Mouse (Mus musculus) heart, postnatal 25 days (tissue): ENCODE data around the gene Calr3. TPM values are rescaled to one million over a fixed set of nuclear protein-coding genes. Genes with fewer than 3 reads are reported as not detected.

Source experiments
- DNase-seq: peaks from one replicate; pipeline ENCODE4 v3.0.0; 2022; ENCODE audit warnings: low spot score
- intact Hi-C: fragments of 180-260 bp; cut with DNase I; formaldehyde crosslinking; loops from one replicate; pipeline ENCODE4 v1.15.1; 2025
- total RNA-seq, 2 experiments: library from RNA; stranded (reverse); gene quantifications; 2 replicates each; pipeline ENCODE4 v1.2.3; 2021

The Calr3 gene
- total RNA-seq = 10 to 100 TPM; 13.1 to 15.4 TPM

DNA sequence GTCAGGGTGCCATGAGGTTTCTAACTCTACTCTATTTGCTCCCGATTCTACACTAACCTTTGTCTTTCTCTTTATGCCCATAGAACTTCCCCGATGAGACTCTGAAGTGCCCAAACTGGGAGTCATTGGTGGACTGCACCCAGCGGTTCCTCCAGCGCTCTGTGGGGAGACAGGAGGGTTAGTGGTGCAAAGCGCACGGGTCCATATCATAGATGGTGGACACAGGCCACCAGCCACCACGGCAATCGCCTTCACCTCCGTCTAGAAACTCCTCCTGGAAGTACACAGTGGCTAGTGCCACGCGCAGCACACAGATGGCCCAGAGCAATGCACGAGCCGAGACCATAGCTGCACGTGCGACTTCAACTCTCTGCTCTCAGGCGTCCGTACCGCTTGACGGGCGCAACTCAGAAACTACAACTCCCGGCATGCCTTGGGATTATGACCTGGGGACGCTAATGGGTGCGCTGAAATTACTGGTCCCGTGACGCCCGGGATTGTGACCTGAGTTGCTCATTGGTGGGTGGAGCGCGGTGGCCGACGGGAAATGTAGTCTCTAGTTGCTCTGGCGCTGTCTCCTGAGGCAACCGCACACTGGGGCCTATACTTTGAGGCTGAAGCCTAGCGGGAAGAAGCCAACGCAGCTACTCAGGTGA, at the start of gene Calr3, which contains the start of gene 1700030K09Rik:
Gene Calr3, minus strand, starts transcription at position 533 of the 656 bp plus-strand sequence.
Gene 1700030K09Rik, plus strand, starts transcription at position 543 of the 656 bp plus-strand sequence.
- peak; percentile 96 for DNase-seq
- intact Hi-C loops = loop anchor here (2.0 kb wide), 1 partner anchor 21 kb away; no protein-coding TSS in a partner anchor

- no peak for DNase-seq
- intact Hi-C loops = no loop called here
Observed at GRCm38 (mm10) chr8:72493381-72493780, 49.7 kb upstream of the Calr3 start.

DNA sequence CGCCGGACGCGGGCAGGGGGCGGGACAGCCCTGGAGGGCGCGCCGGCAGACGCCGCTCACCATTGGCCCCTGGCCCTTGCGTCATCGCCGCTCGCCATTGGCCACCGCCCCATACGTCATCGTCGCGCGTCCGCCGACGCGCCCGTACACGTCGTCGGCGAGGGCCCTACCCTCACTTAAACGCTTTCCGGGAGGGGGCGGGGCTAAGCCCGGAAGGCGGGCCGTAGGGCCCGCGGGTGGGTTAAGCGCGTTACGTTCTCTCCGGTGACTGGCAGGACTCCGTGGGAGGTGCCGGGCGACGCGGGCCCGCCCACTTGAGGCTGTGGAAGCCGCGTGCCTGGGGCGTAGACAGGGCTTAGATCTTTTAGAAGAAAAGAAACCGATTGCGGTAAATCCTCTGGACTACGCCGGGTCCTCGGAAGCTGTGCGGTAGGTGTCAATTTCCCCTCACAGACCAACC, 49.0 kb upstream of the Calr3 start:
- intact Hi-C loops = loop anchor here (1.0 kb wide), 2 partner anchors 17 to 56 kb away; partner anchors contain the start of genes Cherp and Med26
- DNase-seq = peak; percentile 99

- intact Hi-C loops = loop anchor here (1.0 kb wide), 2 partner anchors 17 to 56 kb away; partner anchors contain the start of genes Cherp and Med26
- no peak for DNase-seq
Observed at GRCm38 (mm10) chr8:72491680-72492621, 48.3 kb upstream of the Calr3 start, which contains the start of gene Slc35e1. TSS of gene Slc35e1 (minus strand) at chr8:72492614.

GRCm38 (mm10) chr8:72491017-72491416, 47.3 kb upstream of the Calr3 start:
- intact Hi-C loops = no loop called here

DNA sequence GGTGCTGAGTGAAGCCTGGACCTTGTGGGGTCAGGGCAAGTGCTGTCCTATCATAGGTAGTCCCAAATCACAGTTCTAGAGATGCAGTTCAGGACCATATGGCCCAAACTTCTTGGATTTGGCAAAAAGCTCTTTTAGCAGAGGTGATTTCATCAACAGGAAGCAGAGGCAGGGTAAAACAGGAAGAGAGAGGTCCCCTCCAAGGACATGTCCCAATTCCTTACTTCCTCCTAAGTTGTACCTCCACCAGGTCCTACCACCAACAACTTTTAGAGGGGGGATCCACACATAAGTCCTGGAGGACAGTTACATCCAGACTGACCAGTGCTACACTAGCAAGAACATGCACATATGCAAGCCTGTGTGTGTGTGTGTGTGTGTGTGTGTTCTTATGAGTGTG, 43.3 kb upstream of the Calr3 start:
- intact Hi-C loops = no loop called here
- no peak for DNase-seq

More at GRCm38 (mm10) chr8:72491017-72491416, 47.3 kb upstream of the Calr3 start:
- no peak for DNase-seq

DNA sequence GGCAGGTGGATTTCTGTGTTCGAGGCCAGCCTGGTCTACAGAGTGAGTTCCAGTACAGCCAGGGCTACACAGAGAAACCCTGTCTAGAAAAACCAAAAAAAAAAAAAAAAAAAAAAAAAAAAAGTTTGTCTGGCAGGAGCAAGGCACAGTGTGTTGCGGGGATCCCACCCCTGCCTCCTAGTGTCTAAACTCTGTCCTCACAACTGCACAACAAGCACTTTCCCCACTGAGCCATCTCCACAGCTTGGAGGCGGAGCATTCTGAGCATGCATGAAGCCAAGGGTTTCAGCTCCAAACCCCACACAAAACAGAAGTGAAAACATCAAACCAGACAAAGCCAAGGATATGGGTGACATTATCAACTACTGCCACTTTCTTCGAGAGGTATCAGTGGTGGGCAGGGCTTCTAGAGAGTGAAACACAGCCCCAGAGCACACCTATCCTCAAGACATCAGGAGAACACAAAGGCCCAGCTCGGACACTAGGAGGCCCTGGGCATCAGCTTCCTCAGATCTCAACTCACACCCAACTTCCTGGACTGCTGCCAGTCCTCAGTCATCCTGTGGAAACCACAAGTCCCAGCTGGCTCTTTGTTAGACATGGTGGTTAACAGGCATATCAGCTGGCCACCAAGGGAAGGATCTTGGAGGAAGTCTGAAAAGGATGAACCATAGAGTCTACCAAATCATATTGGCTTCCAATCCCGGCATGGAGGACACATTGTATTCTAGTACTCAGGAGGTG, 42.0 kb upstream of the Calr3 start:
- intact Hi-C loops = no loop called here
- DNase-seq = peak; percentile 36

- intact Hi-C loops = loop anchor here (1.0 to 10.0 kb wide), 2 partner anchors 17 to 230 kb away; partner anchors contain the start of genes Ap1m1 and Slc35e1
Observed at GRCm38 (mm10) chr8:72474826-72475546, 31.3 kb upstream of the Calr3 start, which contains the start of gene Cherp. TSS of gene Cherp (minus strand) at chr8:72475226.

GRCm38 (mm10) chr8:72470684-72471083, 27.0 kb upstream of the Calr3 start:
- no peak for DNase-seq
- intact Hi-C loops = loop anchor here (10.0 kb wide), 1 partner anchor 226 kb away; the partner anchor contains the start of gene Ap1m1

More at GRCm38 (mm10) chr8:72474826-72475546, 31.3 kb upstream of the Calr3 start, which contains the start of gene Cherp:
- DNase-seq = peak; percentile 96

DNA sequence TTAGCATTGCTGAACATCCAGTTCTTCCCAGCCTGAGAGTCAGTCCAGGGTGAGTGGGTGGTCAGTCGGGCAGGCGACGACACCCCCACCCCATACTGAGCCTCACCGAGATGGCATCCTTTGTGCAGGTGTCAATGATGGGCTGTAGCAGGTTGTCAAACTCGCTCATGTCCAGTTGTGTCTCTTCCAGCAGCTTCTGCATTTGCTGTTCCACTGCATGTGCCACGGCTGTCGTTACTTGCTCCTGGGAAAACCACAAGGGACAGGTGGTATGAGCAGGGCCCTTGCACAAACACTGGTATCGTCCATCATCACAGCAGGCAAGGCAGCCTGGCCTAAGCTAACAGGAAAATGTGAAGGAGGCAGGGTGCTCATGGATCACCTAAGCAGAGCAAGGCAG, 26.3 kb upstream of the Calr3 start:
- DNase-seq = no peak
- intact Hi-C loops = loop anchor here (10.0 kb wide), 1 partner anchor 225 kb away; the partner anchor contains the start of gene Ap1m1

- no peak for DNase-seq
- intact Hi-C loops = no loop called here
Observed at GRCm38 (mm10) chr8:72469243-72469642, 25.6 kb upstream of the Calr3 start.

DNA sequence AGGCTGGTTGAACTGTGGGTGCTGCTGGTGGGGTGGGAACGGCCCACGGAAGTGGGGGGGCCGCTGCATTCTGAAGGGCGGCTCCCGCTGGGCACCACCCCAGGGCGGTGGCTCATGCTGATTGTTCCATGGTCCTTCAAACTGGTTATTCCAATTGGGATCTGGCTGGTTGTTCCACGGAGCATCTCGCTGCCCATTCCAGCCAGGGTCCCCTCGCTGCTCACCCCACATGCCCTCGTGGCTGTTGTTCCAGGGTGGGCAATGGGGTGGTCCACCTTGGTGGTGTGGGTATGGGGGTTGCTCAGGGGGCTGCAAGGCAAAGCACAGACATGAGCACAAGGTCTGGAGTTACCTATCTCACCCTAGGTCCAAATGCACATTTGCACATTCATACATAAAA, 20.5 kb upstream of the Calr3 start:
- intact Hi-C loops = no loop called here
- no peak for DNase-seq

GRCm38 (mm10) chr8:72459881-72460533, 16.3 kb upstream of the Calr3 start:
- intact Hi-C loops = no loop called here
- no peak for DNase-seq

GRCm38 (mm10) chr8:72458457-72458856, 14.8 kb upstream of the Calr3 start:
- intact Hi-C loops = no loop called here
- DNase-seq = no peak

GRCm38 (mm10) chr8:72457806-72458205, 14.1 kb upstream of the Calr3 start:
- intact Hi-C loops = no loop called here
- DNase-seq = no peak

DNA sequence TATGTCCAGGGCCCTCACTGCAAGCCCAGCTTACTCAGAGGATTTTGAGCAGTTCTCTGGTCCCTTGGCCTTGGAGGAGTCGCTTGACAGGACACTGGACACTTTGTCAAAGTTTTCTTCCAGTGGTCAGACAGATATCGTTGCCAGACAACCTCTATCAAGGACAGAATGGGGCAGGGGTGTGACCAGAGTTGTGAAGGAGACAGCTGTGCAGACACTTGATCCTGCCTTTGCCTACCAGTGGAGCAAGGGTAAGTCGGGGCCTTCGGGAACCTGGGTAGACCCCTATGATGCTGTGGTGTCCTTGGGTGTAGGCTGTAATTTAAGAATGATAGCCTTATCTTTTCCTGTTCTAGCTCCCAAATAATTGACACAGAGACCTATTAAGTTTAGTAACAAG, 11.6 kb upstream of the Calr3 start:
- intact Hi-C loops = no loop called here
- no peak for DNase-seq

DNA sequence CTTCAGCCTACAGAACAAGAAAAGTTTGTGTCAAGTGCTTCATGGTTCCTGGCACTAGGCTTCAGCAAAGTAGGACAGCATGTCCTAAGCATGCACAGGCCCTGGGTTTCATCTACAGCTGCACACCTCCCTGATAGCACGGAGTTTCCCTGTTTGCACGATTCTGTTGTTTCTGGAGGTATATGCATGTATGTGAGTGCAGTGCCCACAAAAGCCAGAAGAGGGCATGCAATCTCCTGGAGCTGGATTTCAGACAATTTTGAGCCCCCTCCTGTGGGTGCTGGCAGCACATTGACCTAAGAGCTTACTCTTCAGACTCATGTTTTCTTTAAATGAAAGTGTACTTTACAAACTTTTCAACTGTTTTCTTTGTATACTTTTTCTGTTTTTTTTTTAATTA, 10.2 kb upstream of the Calr3 start:
- no peak for DNase-seq
- intact Hi-C loops = no loop called here

DNA sequence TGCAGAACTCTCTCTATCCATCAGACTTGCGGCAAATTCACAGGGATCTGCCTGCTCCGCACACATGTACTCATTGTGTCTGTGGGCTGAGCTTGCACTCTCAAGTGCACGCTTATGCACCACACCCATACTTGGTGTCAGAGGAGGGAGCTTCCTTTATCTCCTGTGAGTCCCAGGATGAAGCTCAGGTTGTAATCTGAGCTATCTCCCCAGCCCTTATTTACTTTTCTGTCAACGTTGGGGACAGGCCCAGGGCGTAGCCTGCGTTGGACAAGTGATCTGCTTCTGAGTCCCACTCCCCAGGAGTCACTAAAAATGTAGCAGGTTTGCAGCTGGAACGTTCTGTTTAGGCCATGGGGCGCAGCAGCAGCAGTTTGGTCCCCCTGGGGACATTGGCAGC, 7.8 kb upstream of the Calr3 start:
- intact Hi-C loops = no loop called here
- DNase-seq = no peak
